Mouse (Mus musculus) olfactory bulb, adult 2 months (tissue): ENCODE measurements at regions not wholly inside any gene's neighbourhood (a gene's known extent, or its start where the extent isn't known, plus 50 kb on each side); places are given as distances from the start of the nearest gene placed in this dataset.

Experiments used
- CTCF ChIP-seq: fragments of 200-500 bp; IDR thresholded peaks from 2 replicates; pipeline ENCODE4 v1.5.1; 2012; ENCODE audit warnings: low read depth, mild to moderate bottlenecking, low read length, moderate library complexity; ENCODE audit not compliant: insufficient read depth
- POLR2A ChIP-seq: fragments of 200-500 bp; IDR thresholded peaks from 2 replicates; pipeline ENCODE4 v1.6.1; 2012; ENCODE audit warnings: mild to moderate bottlenecking, low read depth, low read length, moderate library complexity; ENCODE audit not compliant: insufficient read depth

DNA sequence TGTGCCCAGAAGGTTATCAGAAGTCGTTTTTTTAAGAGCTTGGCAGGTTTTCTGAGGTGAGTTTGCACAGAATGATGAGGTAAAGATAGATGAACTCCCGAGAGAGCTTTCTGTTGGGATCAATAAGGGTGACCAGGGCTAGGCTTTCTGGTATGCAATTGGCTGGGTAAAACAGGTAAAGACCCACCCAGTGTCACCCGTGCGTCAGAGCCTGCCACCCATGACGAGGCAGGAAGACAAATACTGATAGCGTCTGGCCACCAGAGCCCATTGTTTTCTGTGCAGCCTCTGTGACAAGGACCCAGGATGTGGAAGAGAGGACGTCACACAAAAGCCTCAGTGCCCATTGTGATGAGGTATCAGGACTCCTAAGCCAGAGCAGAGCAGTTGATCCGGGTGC is 58.0 kb upstream of the Vps8 start:
- TF ChIP-seq CTCF: no peak
- TF ChIP-seq POLR2A: no peak
